Mouse (Mus musculus): ENCODE measurements around the gene Zdhhc11.

DNA sequence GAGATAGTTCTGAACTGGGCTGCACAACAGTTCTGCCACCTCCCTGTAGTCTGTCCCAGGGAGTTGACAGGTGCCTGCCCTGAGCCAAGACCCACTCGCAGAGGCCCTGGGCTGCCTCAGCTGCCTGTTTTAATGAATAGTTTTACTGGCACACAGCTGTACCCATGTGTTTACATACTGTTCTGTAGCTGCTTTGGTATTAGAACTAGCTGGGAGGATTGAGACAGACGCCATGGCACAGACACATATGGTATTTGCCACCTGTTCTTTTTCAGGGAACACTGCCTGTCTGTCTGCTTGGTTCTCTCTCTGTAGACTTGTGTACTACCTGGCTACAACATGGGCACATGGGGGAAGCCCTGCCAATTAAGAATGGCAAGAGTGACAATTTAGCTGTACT is 71.1 kb downstream of the Zdhhc11 start:
- TF ChIP-seq TAL1 (IDR thresholded peaks at IDR 0.05; ENCODE audit: low read length) = no peak
- TF ChIP-seq GATA1 (IDR thresholded peaks at IDR 0.05; ENCODE audit: low read length) = no peak

Measured in erythroblast, embryonic 14.5 days (primary cell).